ENCODE assay signal across 14 mouse cellular contexts in the genomic region with DNA sequence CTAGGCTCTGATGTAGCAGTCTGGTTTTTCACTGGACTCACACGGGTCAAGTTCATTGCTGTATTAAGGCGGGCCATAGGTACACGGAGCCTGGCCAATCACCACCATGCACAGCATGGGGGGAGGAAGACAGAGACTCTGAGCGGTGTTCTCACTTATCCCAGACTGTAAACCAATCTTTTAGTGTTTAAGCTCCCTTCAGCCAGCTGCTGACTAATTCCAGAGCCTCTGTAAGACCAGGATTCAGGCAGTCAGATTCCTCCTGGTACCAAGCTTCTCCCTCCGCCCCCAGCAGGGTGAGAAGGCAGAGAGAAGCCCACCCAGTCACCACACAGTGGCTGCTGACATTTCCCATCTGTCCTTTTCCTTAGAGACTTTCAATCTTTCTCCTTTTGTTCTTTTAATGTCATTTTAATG. TPM values are rescaled to one million over a fixed set of nuclear protein-coding genes. Genes with fewer than 3 reads are reported as not detected.
DNase-seq lines count a peak whose midpoint lies in the region; ATAC-seq and TF ChIP-seq lines count a peak whose summit lies in the region.
"Had no signal": no experiment of that assay in that cellular context is flagged by ENCODE, and none has a peak within 500 bp of the region (broad histone marks: within the 10 kb centered on the region; RNA-seq: fewer than 3 reads in every experiment).

No protein-coding gene starts in this region.

- no peak for TF ChIP-seq EP300 in liver, postnatal 0 days (IDR thresholded peaks at IDR 0.05; ENCODE audit: low read depth)

- no peak overlapping the region for H3K4me3 ChIP-seq in kidney, embryonic 16.5 days (ENCODE audit: low read length)
- H3K4me3 ChIP-seq in embryonic facial prominence, embryonic 10.5 days, result no peak overlapping the region
- no peak overlapping the region for H3K4me3 ChIP-seq in intestine, embryonic 16.5 days (ENCODE audit: low read length)
- H3K4me3 ChIP-seq in liver, postnatal 0 days (ENCODE audit: low read depth, low read length), result no peak overlapping the region
- H3K4me3 ChIP-seq: forebrain, embryonic 15.5 days; liver, embryonic 13.5 days; myocyte had no signal

- 0 out of 2 replicates have a peak, but pooled peaks have one; percentile 46 for ATAC-seq in kidney, embryonic 16.5 days (ENCODE audit: low FRiP score, low TSS enrichment)
- peak; percentile 40; the same call in 1 of the 2 replicates for ATAC-seq in intestine, embryonic 16.5 days
- no peak for ATAC-seq in liver, postnatal 0 days
- ATAC-seq in megakaryocyte-erythroid progenitor cell, adult 5-6 weeks (replicated peaks; ENCODE audit: low FRiP score, low TSS enrichment, poor library complexity, severe bottlenecking), result no peak
- ATAC-seq: CD4-positive, CD25-positive, alpha-beta regulatory T cell, adult 4 months; forebrain, embryonic 15.5 days had no signal

- no peak overlapping the region for H3K9ac ChIP-seq in kidney, embryonic 16.5 days (replicated peaks; ENCODE audit: low read length)
- no peak overlapping the region for H3K9ac ChIP-seq in intestine, embryonic 16.5 days (ENCODE audit: low read depth, low read length)
- no peak overlapping the region for H3K9ac ChIP-seq in liver, postnatal 0 days (replicated peaks)
- H3K9ac ChIP-seq: forebrain, embryonic 15.5 days; liver, embryonic 13.5 days had no signal

- 23% methylated on average over 5 of the region's 5 CpGs for WGBS in kidney, embryonic 16.5 days
- WGBS in embryonic facial prominence, embryonic 10.5 days, result 45% methylated on average over 5 of the region's 5 CpGs
- WGBS in intestine, embryonic 16.5 days, result 22% methylated on average over 5 of the region's 5 CpGs
- WGBS in liver, postnatal 0 days (ENCODE audit: insufficient replicate concordance), result 50% methylated on average over 5 of the region's 5 CpGs

- TF ChIP-seq CTCF in liver, postnatal 0 days (IDR thresholded peaks at IDR 0.05; ENCODE audit: low read depth), result no peak

- no peak for DNase-seq in kidney, postnatal 14 days
- DNase-seq in ES-CJ7 (ENCODE audit: low read depth, low spot score), result peak; percentile 14
- DNase-seq in embryonic facial prominence, embryonic 10.5 days (ENCODE audit: low spot score), result peak; percentile 21
- no peak for DNase-seq in liver, postnatal 0 days
- DNase-seq in left cerebral cortex, postnatal 36 days (ENCODE audit: low spot score in 2 of 2), result no peak
- DNase-seq: liver, embryonic 13.5 days; spleen, adult 18-20 months; thymus, adult 18-20 months had no signal

- no peak overlapping the region for H3K27ac ChIP-seq in kidney, embryonic 16.5 days (ENCODE audit: low read length)
- no peak overlapping the region for H3K27ac ChIP-seq in embryonic facial prominence, embryonic 10.5 days (replicated peaks)
- H3K27ac ChIP-seq in intestine, embryonic 16.5 days (ENCODE audit: low read length), result no peak overlapping the region
- H3K27ac ChIP-seq in liver, postnatal 0 days (ENCODE audit: low read depth), result no peak overlapping the region
- H3K27ac ChIP-seq: forebrain, embryonic 15.5 days; liver, embryonic 13.5 days had no signal

- H3K27me3 ChIP-seq in kidney, embryonic 16.5 days (ENCODE audit: insufficient read depth, low read length), result no peaks in the 10 kb centered on the region
- H3K27me3 ChIP-seq in embryonic facial prominence, embryonic 10.5 days (replicated peaks; ENCODE audit: low read depth, poor library complexity, severe bottlenecking), result no peaks in the 10 kb centered on the region
- H3K27me3 ChIP-seq in intestine, embryonic 16.5 days (replicated peaks; ENCODE audit: control insufficient read depth, insufficient read depth, low read length), result no peaks in the 10 kb centered on the region
- H3K27me3 ChIP-seq in liver, postnatal 0 days (ENCODE audit: insufficient read depth, low read length), result no peaks in the 10 kb centered on the region
- H3K27me3 ChIP-seq: forebrain, embryonic 15.5 days; liver, embryonic 13.5 days had no signal

- H3K9me3 ChIP-seq in kidney, embryonic 16.5 days (ENCODE audit: low read length), result no peaks in the 10 kb centered on the region
- no peaks in the 10 kb centered on the region for H3K9me3 ChIP-seq in embryonic facial prominence, embryonic 10.5 days
- no peaks in the 10 kb centered on the region for H3K9me3 ChIP-seq in intestine, embryonic 16.5 days (ENCODE audit: control insufficient read depth, low read length)
- no peaks in the 10 kb centered on the region for H3K9me3 ChIP-seq in liver, postnatal 0 days (ENCODE audit: low read length)
- H3K9me3 ChIP-seq: forebrain, embryonic 15.5 days; liver, embryonic 13.5 days had no signal

- intact Hi-C loops in left cerebral cortex, postnatal 36 days (cut with DNase I), result no loop called here

- no peaks in the 10 kb centered on the region for H3K4me1 ChIP-seq in kidney, embryonic 16.5 days (ENCODE audit: insufficient read depth, low read length)
- peaks cover 6% of the 10 kb centered on the region for H3K4me1 ChIP-seq in embryonic facial prominence, embryonic 10.5 days
- H3K4me1 ChIP-seq in intestine, embryonic 16.5 days (ENCODE audit: control insufficient read depth, insufficient read depth, low read length), result no peaks in the 10 kb centered on the region
- no peaks in the 10 kb centered on the region for H3K4me1 ChIP-seq in liver, postnatal 0 days (ENCODE audit: insufficient read depth)
- H3K4me1 ChIP-seq: forebrain, embryonic 15.5 days; liver, embryonic 13.5 days had no signal

- H3K4me2 ChIP-seq in kidney, embryonic 16.5 days (replicated peaks; ENCODE audit: low read depth, low read length), result no peak overlapping the region
- H3K4me2 ChIP-seq in intestine, embryonic 16.5 days (ENCODE audit: low read depth, low read length), result no peak overlapping the region
- no peak overlapping the region for H3K4me2 ChIP-seq in liver, postnatal 0 days (ENCODE audit: low read depth, low read length)
- H3K4me2 ChIP-seq: forebrain, embryonic 15.5 days; liver, embryonic 13.5 days had no signal

- H3K36me3 ChIP-seq in kidney, embryonic 16.5 days (ENCODE audit: insufficient read depth, low read length), result no peaks in the 10 kb centered on the region
- H3K36me3 ChIP-seq in embryonic facial prominence, embryonic 10.5 days (replicated peaks), result no peaks in the 10 kb centered on the region
- no peaks in the 10 kb centered on the region for H3K36me3 ChIP-seq in intestine, embryonic 16.5 days (ENCODE audit: control insufficient read depth, insufficient read depth, low read length)
- H3K36me3 ChIP-seq in liver, postnatal 0 days (replicated peaks; ENCODE audit: insufficient read depth, low read length), result no peaks in the 10 kb centered on the region
- H3K36me3 ChIP-seq: forebrain, embryonic 15.5 days; liver, embryonic 13.5 days had no signal

RNA-seq across cellular contexts. Expression of gene Nsmce3, which starts 22.9 kb away (rescaled TPM):
- 10.4 and 10.8 TPM in 2 replicates for polyA plus RNA-seq in kidney, embryonic 16.5 days (2015; fragmentation: Nextera tagmentation; extraction: Ambion mirVana)
- polyA plus RNA-seq in embryonic facial prominence, embryonic 10.5 days (2016; fragmentation: Nextera tagmentation; extraction: Ambion mirVana), result 10.4 and 11.2 TPM in 2 replicates
- polyA plus RNA-seq in intestine, embryonic 16.5 days (2015; fragmentation: Nextera tagmentation; extraction: Ambion mirVana), result 10.0 and 10.4 TPM in 2 replicates
- polyA plus RNA-seq in liver, postnatal 0 days (2015; fragmentation: Nextera tagmentation; extraction: Ambion mirVana), result 5.0 and 5.1 TPM in 2 replicates
- total RNA-seq in left cerebral cortex, postnatal 36 days (2021), result 10 to 100 TPM; 11.8 to 13.5 TPM
- 4.7 and 8.5 TPM in 2 replicates for total RNA-seq in megakaryocyte-erythroid progenitor cell, adult 5-6 weeks (2014; fragmentation: Nextera tagmentation)
- total RNA-seq in megakaryocyte-erythroid progenitor cell, adult 5-6 weeks (2017), result 6.0 and 6.1 TPM in 2 replicates

Comparison
In these comparisons a context has a peak if more than half of its experiments do, and no peak if none do; other contexts are left out.
1. ATAC-seq: peak in kidney, embryonic 16.5 days (single experiment) and intestine, embryonic 16.5 days (single experiment); none in liver, postnatal 0 days (single experiment) and megakaryocyte-erythroid progenitor cell, adult 5-6 weeks (single experiment).
2. DNase-seq: peak in ES-CJ7 (single experiment) and embryonic facial prominence, embryonic 10.5 days (single experiment); none in kidney, postnatal 14 days (single experiment), liver, postnatal 0 days (single experiment) and left cerebral cortex, postnatal 36 days (0 of 2).